Mouse (Mus musculus) MEL (cell line): ENCODE results near the gene Lhb. TPM values are rescaled to one million over a fixed set of nuclear protein-coding genes. Genes with fewer than 3 reads are reported as not detected.
"Not testable (repeated sequence)": the region's sequence is repeated elsewhere in the genome, so short reads cannot be mapped to it uniquely, and the experiment has no call there.

Source experiments
- DNase-seq: peaks from one replicate; pipeline ENCODE4 v3.0.0; 2011; ENCODE audit warnings: low read depth, low spot score
- H3K27ac ChIP-seq: 2 replicates; pipeline ENCODE4 v1.5.1; 2012; ENCODE audit warnings: low read depth, mild to moderate bottlenecking, control low read depth, low read length, moderate library complexity; ENCODE audit not compliant: control insufficient read depth
- H3K27me3 ChIP-seq, 2 experiments: fragments of 150-350 bp in 1 of 2; sonication (generic) in 1 of 2; 2 replicates each; pipeline ENCODE4 v1.6.1; 2012; ENCODE audit warnings: low read length in 2 of 2, mild to moderate bottlenecking in 2 of 2, improper control_type of control experiment in 1 of 2, moderate library complexity in 1 of 2; ENCODE audit not compliant: insufficient read depth in 2 of 2, control insufficient read depth in 1 of 2
- H3K36me3 ChIP-seq, 2 experiments: 2 replicates each; pipeline ENCODE4 v1.6.1; 2012 to 2014; ENCODE audit warnings: low read length in 2 of 2, improper control_type of control experiment in 1 of 2, inconsistent platforms in 1 of 2, mild to moderate bottlenecking in 1 of 2; ENCODE audit not compliant: insufficient read depth in 2 of 2, control insufficient read depth in 1 of 2
- H3K4me1 ChIP-seq, 2 experiments: fragments of 150-350 bp in 1 of 2; sonication (generic) in 1 of 2; 2 replicates each; pipeline ENCODE4 v1.6.1; 2012; ENCODE audit warnings: low read length in 2 of 2, improper control_type of control experiment in 1 of 2, mild to moderate bottlenecking in 1 of 2; ENCODE audit not compliant: insufficient read depth in 2 of 2, control insufficient read depth in 1 of 2
- H3K4me3 ChIP-seq, 2 experiments: fragments of 150-350 bp in 1 of 2; sonication (generic) in 1 of 2; 2 replicates each; pipeline ENCODE4 v1.5.1; 2012; ENCODE audit warnings: low read depth in 2 of 2, low read length in 2 of 2, mild to moderate bottlenecking in 2 of 2, moderate library complexity in 2 of 2, control low read depth in 1 of 2, improper control_type of control experiment in 1 of 2; ENCODE audit not compliant: control insufficient read depth in 1 of 2, insufficient read depth in 1 of 2
- H3K79me2 ChIP-seq: 2 replicates; pipeline ENCODE4 v1.6.1; 2012; ENCODE audit warnings: mild to moderate bottlenecking, low read length, moderate library complexity; ENCODE audit not compliant: control insufficient read depth, poor library complexity, insufficient read depth
- H3K9ac ChIP-seq: 2 replicates; pipeline ENCODE4 v1.6.1; 2012; ENCODE audit warnings: low read depth, mild to moderate bottlenecking, control low read depth, low read length, moderate library complexity; ENCODE audit not compliant: control insufficient read depth, poor library complexity, severe bottlenecking
- H3K9me3 ChIP-seq: fragments of 150-350 bp; sonication (generic); replicated peaks from 2 replicates; pipeline ENCODE4 v1.6.1; 2012; ENCODE audit warnings: mild to moderate bottlenecking, low read length, improper control_type of control experiment, moderate library complexity; ENCODE audit not compliant: insufficient read depth
- BHLHE40 ChIP-seq: IDR thresholded peaks from 2 replicates; pipeline ENCODE4 v1.6.1; 2012; ENCODE audit warnings: low read depth, mild to moderate bottlenecking, inconsistent platforms, low read length, improper control_type of control experiment, borderline replicate concordance
- CHD2 ChIP-seq: IDR thresholded peaks from 2 replicates; pipeline ENCODE4 v1.6.1; 2011; ENCODE audit warnings: low read length, improper control_type of control experiment
- ELF1 ChIP-seq: IDR thresholded peaks from 2 replicates; pipeline ENCODE4 v1.6.1; 2014; ENCODE audit warnings: low read depth, mild to moderate bottlenecking, inconsistent platforms, low read length, improper control_type of control experiment, moderate library complexity
- EP300 ChIP-seq, 2 experiments: IDR thresholded peaks; 2 replicates each; pipeline ENCODE4 v1.6.1; 2011; ENCODE audit warnings: improper control_type of control experiment in 2 of 2, low read length in 2 of 2, low read depth in 1 of 2, mild to moderate bottlenecking in 1 of 2
- HCFC1 ChIP-seq: IDR thresholded peaks from 2 replicates; pipeline ENCODE4 v1.6.1; 2012; ENCODE audit warnings: low read depth, mild to moderate bottlenecking, inconsistent platforms, low read length, improper control_type of control experiment, moderate library complexity
- MAX ChIP-seq: IDR thresholded peaks from 2 replicates; pipeline ENCODE4 v1.6.1; 2011; ENCODE audit warnings: low read length, improper control_type of control experiment
- MAZ ChIP-seq: IDR thresholded peaks from 2 replicates; pipeline ENCODE4 v1.6.1; 2012; ENCODE audit warnings: low read depth, mild to moderate bottlenecking, inconsistent platforms, low read length, improper control_type of control experiment
- MXI1 ChIP-seq: IDR thresholded peaks from 2 replicates; pipeline ENCODE4 v1.6.1; 2011; ENCODE audit warnings: mild to moderate bottlenecking, low read depth, low read length, improper control_type of control experiment
- MYB ChIP-seq: IDR thresholded peaks from 2 replicates; pipeline ENCODE4 v1.6.1; 2011; ENCODE audit warnings: mild to moderate bottlenecking, low read depth, low read length, improper control_type of control experiment
- NELFE ChIP-seq: IDR thresholded peaks from 2 replicates; pipeline ENCODE4 v1.6.1; 2011; ENCODE audit warnings: low read depth, low read length, improper control_type of control experiment
- POLR2A ChIP-seq, 2 experiments: IDR thresholded peaks; 2 replicates each; pipeline ENCODE4 v1.6.1; 2011 to 2012; ENCODE audit warnings: low read length in 2 of 2, mild to moderate bottlenecking in 2 of 2, control low read depth in 1 of 2, improper control_type of control experiment in 1 of 2, low read depth in 1 of 2, moderate library complexity in 1 of 2; ENCODE audit not compliant: control insufficient read depth in 1 of 2, insufficient read depth in 1 of 2, poor library complexity in 1 of 2
- POLR2AphosphoS2 ChIP-seq: IDR thresholded peaks from 2 replicates; pipeline ENCODE4 v1.6.1; 2011; ENCODE audit warnings: low read length, improper control_type of control experiment
- POLR2AphosphoS5 ChIP-seq: IDR thresholded peaks from 2 replicates; pipeline ENCODE4 v1.6.1; 2012; ENCODE audit warnings: low read depth, borderline replicate concordance, mild to moderate bottlenecking, inconsistent platforms, low read length, moderate library complexity, mixed read lengths
- TBP ChIP-seq: IDR thresholded peaks from 2 replicates; pipeline ENCODE4 v1.8.0; 2011; ENCODE audit warnings: low read depth, low read length, improper control_type of control experiment
- TCF12 ChIP-seq: IDR thresholded peaks from 2 replicates; pipeline ENCODE4 v1.6.1; 2014; ENCODE audit warnings: low read depth, mild to moderate bottlenecking, inconsistent platforms, low read length, improper control_type of control experiment, moderate library complexity
- USF1 ChIP-seq: IDR thresholded peaks from 2 replicates; pipeline ENCODE4 v1.6.1; 2014; ENCODE audit warnings: low read depth, mild to moderate bottlenecking, inconsistent platforms, low read length, improper control_type of control experiment, moderate library complexity
- ZKSCAN1 ChIP-seq: IDR thresholded peaks from 2 replicates; pipeline ENCODE4 v1.6.1; 2012; ENCODE audit warnings: low read depth, mild to moderate bottlenecking, inconsistent platforms, low read length, improper control_type of control experiment, moderate library complexity
- ZMIZ1 ChIP-seq: IDR thresholded peaks from 2 replicates; pipeline ENCODE4 v1.6.1; 2012; ENCODE audit warnings: low read depth, mild to moderate bottlenecking, inconsistent platforms, low read length, improper control_type of control experiment, moderate library complexity
- polyA plus RNA-seq, 2 experiments: library from polyadenylated mRNA; stranded (reverse) in 1 of 2; unstranded in 1 of 2; fragments of >175 nt in 1 of 2; fragments of >200 nt in 1 of 2; gene quantifications; 2 replicates each; pipeline versions ENCODE4 v1.2.1 to v1.2.4; 2012; ENCODE audit warnings: low replicate concordance in 2 of 2, low read depth in 1 of 2; ENCODE audit not compliant: insufficient read length in 2 of 2, insufficient read depth in 1 of 2, missing spikeins in 1 of 2
- total RNA-seq: library from RNA; depleted of rRNA; stranded (reverse); fragments of 300-350 nt; gene quantifications from 2 replicates; pipeline ENCODE4 v1.2.3, GENCODE M21; 2012

The Lhb gene
- total and polyA plus RNA-seq, 3 experiments, result 0.19 to 0.28 TPM; not detected in 1

- not testable (repeated sequence) for H3K27me3 ChIP-seq, H3K9me3 ChIP-seq
- peak; percentile 60 for TF ChIP-seq MXI1
- peak; percentile 98 for TF ChIP-seq TBP
- peak; percentile 95 for TF ChIP-seq MAZ
- TF ChIP-seq POLR2AphosphoS2, result peak; percentile 98
- 0 out of 2 replicates have a peak, but pooled peaks have one; percentile 34 for TF ChIP-seq TCF12
- 0 out of 2 replicates have a peak, but pooled peaks have one; percentile 45 for TF ChIP-seq ELF1
- peak; percentile 90; the same call in 1 of the 2 replicates for TF ChIP-seq POLR2AphosphoS5
- peak in 1 of 2 experiments; percentile 37; a peak in 1 of 4 replicates for TF ChIP-seq EP300 (IDR thresholded peaks at IDR 0.05; ENCODE audit: low read depth in 1 of 2, low read length in 2 of 2)
- TF ChIP-seq BHLHE40, result peak; percentile 95
- peak; percentile 64 for TF ChIP-seq HCFC1
- TF ChIP-seq NELFE, result peak; percentile 98
- peak; percentile 94 to 97 for TF ChIP-seq POLR2A (IDR thresholded peaks at IDR 0.05; ENCODE audit: control insufficient read depth in 1 of 2, insufficient read depth in 1 of 2, low read depth in 1 of 2, low read length in 2 of 2, poor library complexity in 1 of 2)
- TF ChIP-seq ZMIZ1, result peak; percentile 98
- peak; percentile 38; the same call in 1 of the 2 replicates for TF ChIP-seq MAX
- 0 out of 2 replicates have a peak, but pooled peaks have one; percentile 28 for TF ChIP-seq ZKSCAN1
- TF ChIP-seq CHD2, result peak; percentile 53; the same call in 1 of the 2 replicates
- peak; percentile 85 for TF ChIP-seq USF1
- peak; percentile 98 for DNase-seq
- H3K27ac ChIP-seq, result peak within 1 kb of the TSS; percentile 96
- H3K9ac ChIP-seq, result peak within 1 kb of the TSS; percentile 93
- peak within 1 kb of the TSS; percentile 78 to 80 for H3K4me3 ChIP-seq
- H3K79me2 ChIP-seq, result peaks cover 24% of the 10 kb centered on the region
- peaks cover 7 to 22% of the 10 kb centered on the region in 2 experiments for H3K36me3 ChIP-seq
- H3K4me1 ChIP-seq, result peaks cover 7 to 22% of the 10 kb centered on the region in 2 experiments; a peak in 3 of 4 replicates
Observed at GRCm38 (mm10) chr7:45459564-45460140, 39.0 kb downstream of the Lhb start, which contains the start of gene Ftl1. TSS of gene Ftl1 (minus strand) at chr7:45459884.

GRCm38 (mm10) chr7:45460377-45460776, 39.8 kb downstream of the Lhb start:
- Histone ChIP-seq H3K27ac (peak overlapping the region; percentile 96), H3K9ac (peak overlapping the region; percentile 76), H3K4me3 (peak overlapping the region; percentile 21 to 51), H3K9me3 (no peaks in the 10 kb centered on the region), H3K27me3 (no peaks in the 10 kb centered on the region), H3K4me1 (peaks cover 7 to 26% of the 10 kb centered on the region in 2 experiments; a peak in 3 of 4 replicates), H3K79me2 (peaks cover 29% of the 10 kb centered on the region), H3K36me3 (peaks cover 7 to 22% of the 10 kb centered on the region in 2 experiments)
- no peak for DNase-seq
- TF ChIP-seq POLR2A (IDR thresholded peaks at IDR 0.05; ENCODE audit: control insufficient read depth in 1 of 2, insufficient read depth in 1 of 2, low read depth in 1 of 2, low read length in 2 of 2, poor library complexity in 1 of 2) (0 out of 4 replicates have a peak, but pooled peaks of 1 of the 2 experiments have one; percentile 10), MYB (no peak)
